Mouse (Mus musculus) lung, adult 2 months (tissue): ENCODE measurements around the gene 1810010H24Rik.

Source experiments
- CTCF ChIP-seq: fragments of 200-500 bp; IDR thresholded peaks from 2 replicates; pipeline ENCODE4 v1.5.1; 2011; ENCODE audit warnings: mild to moderate bottlenecking, low read length, control low read depth; ENCODE audit not compliant: insufficient read depth
- POLR2A ChIP-seq: fragments of 200-500 bp; IDR thresholded peaks from 2 replicates; pipeline ENCODE4 v1.6.1; 2011; ENCODE audit warnings: low read depth, mild to moderate bottlenecking, control low read depth, low read length, borderline replicate concordance; ENCODE audit errors: extremely low read depth

DNA sequence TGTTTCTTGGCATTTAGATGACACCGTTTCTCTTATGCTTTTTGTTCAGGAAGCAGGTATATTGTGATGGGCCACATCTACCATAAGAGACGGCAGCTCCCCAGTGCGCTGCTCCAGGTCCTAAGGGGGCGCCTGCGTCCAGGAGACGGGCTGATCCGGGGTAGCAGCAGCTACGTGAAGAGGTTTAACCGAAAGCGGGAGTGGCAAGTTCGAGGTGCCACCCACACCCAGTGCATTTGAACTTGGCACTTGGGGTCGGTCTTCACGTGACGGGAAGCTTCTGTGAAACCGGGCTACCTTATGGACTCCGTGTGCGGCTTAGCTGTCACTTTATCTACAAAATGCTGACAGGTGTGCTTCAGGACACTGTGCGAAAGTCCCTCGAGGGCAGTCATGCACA lies 4.1 kb downstream of the 1810010H24Rik start:
- TF ChIP-seq CTCF (no peak), POLR2A (no peak)
